Mouse (Mus musculus): Measurements from ENCODE around the gene Crim1. TPM values are rescaled to one million over a fixed set of nuclear protein-coding genes. Genes with fewer than 3 reads are reported as not detected.
A peak's percentile ranks its signal among the peaks of the same experiment; 100 is the strongest.

Crim1 gene
- total and polyA plus RNA-seq, 3 experiments = 14.1 to 72.8 (median 21.9) TPM

DNA sequence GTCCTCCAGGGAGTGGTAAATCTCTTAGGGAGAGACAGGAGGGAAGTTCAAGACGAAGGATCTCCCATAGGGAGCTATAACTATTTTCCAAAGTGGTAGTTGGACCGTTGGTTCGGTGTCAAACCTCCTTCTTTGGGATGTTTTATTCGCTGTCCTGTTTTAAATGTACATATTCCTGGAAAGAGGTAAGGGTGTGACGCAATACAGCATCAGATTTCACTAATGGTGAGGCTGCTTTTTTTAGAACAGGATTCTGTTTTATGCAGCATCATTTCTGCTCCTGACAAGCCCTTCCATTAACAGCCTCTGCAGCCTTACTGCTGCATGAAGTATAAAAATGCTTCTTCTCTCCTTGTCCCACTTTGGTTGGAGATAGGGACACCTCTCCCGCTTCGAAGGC, 95.9 kb downstream of the Crim1 start:
- TF ChIP-seq MYC (IDR thresholded peaks at IDR 0.05; ENCODE audit: low read depth, low read length) (no peak), USF1 (IDR thresholded peaks at IDR 0.05; ENCODE audit: low read depth, low read length) (no peak), HCFC1 (IDR thresholded peaks at IDR 0.05; ENCODE audit: low read depth, low read length) (no peak), PAX5 (IDR thresholded peaks at IDR 0.05; ENCODE audit: low read length) (no peak), POLR2AphosphoS2 (IDR thresholded peaks at IDR 0.05; ENCODE audit: low read depth, low read length) (no peak), USF2 (conservative IDR thresholded peaks at IDR 0.05; ENCODE audit: low read depth, low read length) (no peak), BHLHE40 (IDR thresholded peaks at IDR 0.05; ENCODE audit: low read depth, low read length) (no peak), SMC3 (IDR thresholded peaks at IDR 0.05; ENCODE audit: low read depth, low read length) (no peak), ZKSCAN1 (IDR thresholded peaks at IDR 0.05; ENCODE audit: borderline replicate concordance, low read depth, low read length) (no peak), NRF1 (IDR thresholded peaks at IDR 0.05; ENCODE audit: low read depth, low read length) (no peak)
- dilution Hi-C loops (cut with MboI; ENCODE audit: extremely low pct_ligation_motif_present, extremely low pct_unique_long_range_greater_than_20kb, low sequenced_read_pairs) = no loop called here

DNA sequence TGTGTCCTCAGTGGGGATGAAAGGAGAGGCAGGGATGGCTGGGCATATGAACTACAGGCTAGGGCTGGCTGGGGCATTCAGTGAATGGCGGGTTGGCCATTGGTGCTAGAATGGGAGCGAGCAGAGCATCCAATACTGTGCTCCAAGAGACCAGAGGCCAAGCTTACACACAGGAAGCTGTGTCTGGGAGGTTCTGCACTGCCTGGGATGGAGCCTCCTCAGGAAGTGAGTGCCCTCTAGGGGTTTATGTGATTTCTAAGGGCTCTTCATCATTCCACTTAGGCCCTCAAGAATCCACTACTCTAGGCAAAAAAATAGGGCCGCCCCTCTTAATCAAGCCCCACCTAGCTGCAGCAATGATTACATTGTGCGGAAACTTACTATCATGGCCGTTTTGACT, 98.1 kb downstream of the Crim1 start:
- in situ Hi-C loops (cut with MboI; ENCODE audit: low pct_ligation_motif_present, low pct_unique_long_range_greater_than_20kb, low sequenced_read_pairs) (no loop called here), dilution Hi-C loops (cut with MboI; ENCODE audit: extremely low pct_ligation_motif_present, extremely low pct_unique_long_range_greater_than_20kb, low sequenced_read_pairs) (no loop called here)
- no peaks in the 10 kb centered on the region for H3K27me3 ChIP-seq (replicated peaks)
- H3K4me1 ChIP-seq (ENCODE audit: control insufficient read depth in 1 of 2, insufficient read depth in 2 of 2) = peaks cover 9 to 35% of the 10 kb centered on the region in 2 experiments
- no peaks in the 10 kb centered on the region for H3K9me3 ChIP-seq (replicated peaks; ENCODE audit: low read length)
- H3K27ac ChIP-seq (ENCODE audit: insufficient read depth, low read depth) = no peak overlapping the region
- H3K4me2 ChIP-seq (ENCODE audit: insufficient read depth, low read depth, poor library complexity, severe bottlenecking) = no peak overlapping the region
- H3K36me3 ChIP-seq (replicated peaks in 1 of 2; ENCODE audit: control insufficient read depth in 1 of 2, insufficient read depth in 1 of 2, low read length in 1 of 2) = peaks cover 30 to 91% of the 10 kb centered on the region in 2 experiments
- no peak for DNase-seq (ENCODE audit: extremely low read depth)
- no peak overlapping the region for H3K9ac ChIP-seq (ENCODE audit: insufficient read depth, low read depth)
- TF ChIP-seq ZC3H11A (IDR thresholded peaks at IDR 0.05; ENCODE audit: low read depth, low read length) (no peak), CTCF (conservative IDR thresholded peaks at IDR 0.05 in 1 of 2, IDR thresholded peaks at IDR 0.05 in 1 of 2; ENCODE audit: low read depth in 2 of 2, low read length in 2 of 2) (peak in 1 of 2 experiments; percentile 47; a peak in 2 of 4 replicates), POLR2AphosphoS2 (IDR thresholded peaks at IDR 0.05; ENCODE audit: low read depth, low read length) (no peak), SMC3 (IDR thresholded peaks at IDR 0.05; ENCODE audit: low read depth, low read length) (peak; percentile 37; the same call in 1 of the 2 replicates), RAD21 (IDR thresholded peaks at IDR 0.05; ENCODE audit: low read depth, low read length) (peak; percentile 53), ETS1 (conservative IDR thresholded peaks at IDR 0.05; ENCODE audit: low read depth, low read length) (no peak), ZMIZ1 (IDR thresholded peaks at IDR 0.05; ENCODE audit: low read depth, low read length) (no peak), ZNF384 (IDR thresholded peaks at IDR 0.05; ENCODE audit: low read depth, low read length) (no peak), EP300 (IDR thresholded peaks at IDR 0.05; ENCODE audit: low read length) (no peak)
- no peak overlapping the region for H3K4me3 ChIP-seq (replicated peaks in 1 of 3; ENCODE audit: low read depth in 2 of 3, low read length in 2 of 3, poor library complexity in 1 of 3)
- no peaks in the 10 kb centered on the region; the same call in 1 of the 2 replicates for H3K79me2 ChIP-seq (replicated peaks; ENCODE audit: control insufficient read depth, extremely low read depth, insufficient read depth, poor library complexity, severe bottlenecking)

More for the DNA sequence above, 95.9 kb downstream of the Crim1 start:
- no peak overlapping the region for H3K27ac ChIP-seq (ENCODE audit: insufficient read depth, low read depth)
- H3K4me3 ChIP-seq (replicated peaks in 1 of 3; ENCODE audit: low read depth in 2 of 3, low read length in 2 of 3, poor library complexity in 1 of 3) = no peak overlapping the region
- no peaks in the 10 kb centered on the region for H3K27me3 ChIP-seq (replicated peaks)
- DNase-seq (ENCODE audit: extremely low read depth) = no peak
- no peaks in the 10 kb centered on the region for H3K9me3 ChIP-seq (replicated peaks; ENCODE audit: low read length)
- H3K9ac ChIP-seq (ENCODE audit: insufficient read depth, low read depth) = no peak overlapping the region
- in situ Hi-C loops (cut with MboI; ENCODE audit: low pct_ligation_motif_present, low pct_unique_long_range_greater_than_20kb, low sequenced_read_pairs) = no loop called here
- H3K4me1 ChIP-seq (ENCODE audit: control insufficient read depth in 1 of 2, insufficient read depth in 2 of 2) = peaks cover 14 to 49% of the 10 kb centered on the region in 2 experiments
- no peaks in the 10 kb centered on the region; the same call in 1 of the 2 replicates for H3K79me2 ChIP-seq (replicated peaks; ENCODE audit: control insufficient read depth, extremely low read depth, insufficient read depth, poor library complexity, severe bottlenecking)
- no peak overlapping the region for H3K4me2 ChIP-seq (ENCODE audit: insufficient read depth, low read depth, poor library complexity, severe bottlenecking)
- peaks cover 30 to 84% of the 10 kb centered on the region in 2 experiments for H3K36me3 ChIP-seq (replicated peaks in 1 of 2; ENCODE audit: control insufficient read depth in 1 of 2, insufficient read depth in 1 of 2, low read length in 1 of 2)

All from CH12.LX (cell line).